Mouse (Mus musculus) spleen, adult 2 months (tissue): ENCODE measurements around the gene Nat9.

ENCODE experiments used
- CTCF ChIP-seq: fragments of 200-500 bp; IDR thresholded peaks from 2 replicates; pipeline ENCODE4 v1.5.1; 2011; ENCODE audit warnings: mild to moderate bottlenecking, inconsistent platforms; ENCODE audit not compliant: insufficient read depth, insufficient read length, insufficient replicate concordance; ENCODE audit errors: extremely low read depth
- POLR2A ChIP-seq: fragments of 200-500 bp; IDR thresholded peaks from 2 replicates; pipeline ENCODE4 v1.6.1; 2011; ENCODE audit warnings: low read depth, low read length, inconsistent platforms

- TF ChIP-seq POLR2A (no peak), CTCF (no peak)
Observed at GRCm38 (mm10) chr11:115225301-115225700, 37.6 kb upstream of the Nat9 start.
